In the genomic region with DNA sequence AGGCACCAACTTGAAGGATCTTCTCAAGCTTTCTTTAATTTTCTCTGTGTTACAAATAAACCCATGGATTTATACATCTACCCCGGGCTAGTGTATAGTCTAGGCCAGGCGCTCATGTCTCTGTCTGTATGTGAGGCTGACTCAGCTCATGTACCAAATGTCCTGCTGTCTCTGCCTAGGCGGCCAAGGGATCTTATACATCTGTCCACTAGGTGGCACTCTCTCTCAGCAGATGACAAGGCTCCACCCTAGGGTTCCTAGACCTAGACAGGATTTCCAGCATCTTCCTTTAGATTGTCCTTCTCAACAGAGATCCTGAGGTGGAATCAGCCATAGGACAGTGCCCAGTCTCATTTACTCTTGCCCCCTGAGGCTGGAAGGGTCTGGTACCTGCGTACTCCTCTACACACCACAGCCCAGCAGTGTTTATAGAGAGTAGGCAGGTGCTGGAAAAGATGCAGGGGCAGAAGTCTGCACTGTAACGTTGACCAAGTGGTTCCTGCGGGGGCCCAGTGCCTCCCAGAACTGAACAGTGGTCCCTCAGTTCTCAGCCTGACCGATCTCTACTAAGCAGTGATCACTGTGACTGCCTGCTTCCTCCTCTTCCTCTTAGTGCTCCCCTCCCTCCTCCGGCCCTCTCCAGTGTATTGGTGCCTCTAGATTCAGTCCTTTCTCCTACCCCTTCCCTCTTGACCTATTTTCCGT, we compare ENCODE assay signal across 7 mouse cellular contexts. TPM values are rescaled to one million over a fixed set of nuclear protein-coding genes. Genes with fewer than 3 reads are reported as not detected.
DNase-seq lines count a peak whose midpoint lies in the region; ATAC-seq lines count a peak whose summit lies in the region.

No protein-coding gene starts in this region.

- ATAC-seq in inflammation-experienced regulatory T-cells, adult 6 months = peak; percentile 69
- peak; percentile 91 for ATAC-seq in megakaryocyte progenitor cell, adult 5-6 weeks (replicated peaks; ENCODE audit: poor library complexity)

- peak; percentile 87 for DNase-seq in adipocyte (ENCODE audit: low spot score)
- DNase-seq in cerebellum, postnatal 4 days (ENCODE audit: low spot score in 2 of 2) = peak; percentile 66 to 81
- peak; percentile 69 to 70 for DNase-seq in gastrocnemius, adult 8-10 months (ENCODE audit: low spot score in 2 of 2)
- peak; percentile 59 to 85 for DNase-seq in left cerebral cortex, adult 8-10 months (ENCODE audit: low spot score in 2 of 2)
- peak; percentile 75 for DNase-seq in right cerebral cortex, postnatal 14 days

RNA-seq across cellular contexts. Expression of gene Ctnnbip1, which starts 31.3 kb away (rescaled TPM):
- 10 to 100 TPM; 16.3 to 22.2 (median 18.8) TPM for total RNA-seq in gastrocnemius, adult 8-10 months (2022)
- polyA plus RNA-seq in inflammation-experienced regulatory T-cells, adult 6 months (2017; shearing (Covaris generic)) = 1 to 10 TPM in 2 of 3 experiments, under 1 TPM in 1; 0.59 to 1.4 (median 1.4) TPM
- 10 to 100 TPM; 29.0 to 40.0 (median 33.0) TPM for total RNA-seq in left cerebral cortex, adult 8-10 months (2022)
- total RNA-seq in megakaryocyte progenitor cell, adult 5-6 weeks (2015) = 2.2 and 3.4 TPM in 2 replicates
- total RNA-seq in megakaryocyte progenitor cell, adult 5-6 weeks (2017) = 1.6 and 3.4 TPM in 2 replicates

RNA-seq across cellular contexts. Expression of gene Clstn1, which starts 36.9 kb away (rescaled TPM):
- total RNA-seq in gastrocnemius, adult 8-10 months (2022) = 10 to 100 TPM; 17.1 to 25.6 (median 24.8) TPM
- 1 to 10 TPM; 5.4 to 7.5 (median 6.3) TPM for polyA plus RNA-seq in inflammation-experienced regulatory T-cells, adult 6 months (2017; shearing (Covaris generic))
- total RNA-seq in left cerebral cortex, adult 8-10 months (2022) = 1,000 to 10,000 TPM; 1,199 to 1,281 (median 1,221) TPM
- 2.2 and 4.0 TPM in 2 replicates for total RNA-seq in megakaryocyte progenitor cell, adult 5-6 weeks (2015)
- 4.1 and 5.9 TPM in 2 replicates for total RNA-seq in megakaryocyte progenitor cell, adult 5-6 weeks (2017)

Comparison
In these comparisons a context has a peak if more than half of its experiments do, and no peak if none do; other contexts are left out.
1. Peak in every context shown above with its lines: DNase-seq and ATAC-seq.
2. RNA of gene Clstn1, which starts 36.9 kb away (total RNA-seq): 1,199 to 1,281 TPM in left cerebral cortex, adult 8-10 months; 17.1 to 25.6 TPM in gastrocnemius, adult 8-10 months and 2.2 to 5.9 TPM in megakaryocyte progenitor cell, adult 5-6 weeks; every median in the first group is over 10 times any median in the second.